Mouse (Mus musculus): Measurements from ENCODE around the gene Agbl4.

DNA sequence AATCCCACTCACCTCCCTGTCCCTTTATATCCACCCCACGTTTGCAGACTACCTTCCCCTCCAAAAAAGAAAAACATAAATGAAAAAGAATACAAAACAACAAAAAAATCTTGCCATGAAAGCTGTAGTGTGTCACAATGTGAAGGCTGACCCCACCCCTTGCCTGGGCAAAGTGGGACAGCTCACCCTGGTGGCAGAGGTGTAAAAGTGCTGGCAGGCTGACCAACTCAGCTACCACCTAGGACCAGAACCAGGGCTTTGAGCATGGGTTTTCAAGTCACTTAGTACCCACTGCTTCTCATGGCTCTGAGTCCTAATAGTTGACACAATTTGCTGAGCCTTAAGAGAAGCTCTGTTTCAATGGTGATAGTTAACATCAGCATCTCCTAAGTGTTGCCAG lies 96.9 kb downstream of the Agbl4 start:
- TF ChIP-seq POLR2A (IDR thresholded peaks at IDR 0.05; ENCODE audit: borderline replicate concordance, extremely low read depth, insufficient read depth, insufficient read length, poor library complexity, severe bottlenecking) = no peak
- peak; percentile 36; the same call in 1 of the 2 replicates for TF ChIP-seq CTCF (IDR thresholded peaks at IDR 0.05; ENCODE audit: borderline replicate concordance, extremely low read depth, insufficient read depth, insufficient read length)
